Mouse (Mus musculus) liver, embryonic 13.5 days (tissue): Measurements from ENCODE around the gene Sit1. TPM values are rescaled to one million over a fixed set of nuclear protein-coding genes. Genes with fewer than 3 reads are reported as not detected.

Source experiments
- ATAC-seq: fragments of 200-750 bp; cut with Nextera tagmentation; 2 replicates; pipeline ENCODE4 v1.8.0; 2017; ENCODE audit warnings: low read depth, mild to moderate bottlenecking, moderate number of reproducible peaks, moderate library complexity
- DNase-seq: peaks from one replicate; pipeline ENCODE4 v3.0.0; 2022
- H3K27ac ChIP-seq: fragments of 300-500 bp; sonication (generic); 2 replicates; pipeline ENCODE4 v1.5.1; 2015; ENCODE audit warnings: moderate library complexity, mild to moderate bottlenecking, inconsistent platforms
- H3K27me3 ChIP-seq: fragments of 300-500 bp; sonication (generic); 2 replicates; pipeline ENCODE4 v1.6.1; 2015; ENCODE audit warnings: mild to moderate bottlenecking, inconsistent platforms
- H3K36me3 ChIP-seq: fragments of 300-500 bp; sonication (generic); 2 replicates; pipeline ENCODE4 v1.6.1; 2015; ENCODE audit warnings: mild to moderate bottlenecking, inconsistent platforms
- H3K4me1 ChIP-seq: fragments of 300-500 bp; sonication (generic); replicated peaks from 2 replicates; pipeline ENCODE4 v1.6.1; 2015; ENCODE audit warnings: inconsistent platforms
- H3K4me2 ChIP-seq: fragments of 300-500 bp; sonication (generic); 2 replicates; pipeline ENCODE4 v1.6.1; 2015; ENCODE audit warnings: inconsistent platforms, mild to moderate bottlenecking, moderate library complexity
- H3K4me3 ChIP-seq: fragments of 300-500 bp; sonication (generic); replicated peaks from 2 replicates; pipeline ENCODE4 v1.5.1; 2015; ENCODE audit warnings: mild to moderate bottlenecking, inconsistent platforms
- H3K9ac ChIP-seq: fragments of 300-500 bp; sonication (generic); 2 replicates; pipeline ENCODE4 v1.6.1; 2015; ENCODE audit warnings: mild to moderate bottlenecking, inconsistent platforms
- H3K9me3 ChIP-seq: fragments of 300-500 bp; sonication (generic); replicated peaks from 2 replicates; pipeline ENCODE4 v1.6.1; 2016; ENCODE audit warnings: inconsistent platforms
- WGBS: fragments of 180-500 bp; shearing (Covaris S2); methylation state at CpG from one replicate; pipeline ENCODE4 v1.1.7; 2015; ENCODE audit not compliant: insufficient replicate concordance; 5-methylcytosine and 5-hydroxymethylcytosine counted together
- polyA plus RNA-seq: library from polyadenylated mRNA; unstranded; fragments of >200 nt; fragmentation: Nextera tagmentation; extraction: Ambion mirVana; gene quantifications from 2 replicates; pipeline ENCODE4 v1.2.1, GENCODE M21; 2015

Gene Sit1
- polyA plus RNA-seq, 1 experiment from 2014 or later = not detected

- H3K9me3 ChIP-seq = no peaks in the 10 kb centered on the region
- peaks cover 19% of the 10 kb centered on the region for H3K4me1 ChIP-seq
- H3K27ac ChIP-seq = peak overlapping the region; percentile 67
- ATAC-seq (peak; percentile 63), DNase-seq (peak; percentile 65)
- peaks cover 28% of the 10 kb centered on the region for H3K27me3 ChIP-seq
- H3K36me3 ChIP-seq = peaks cover 20% of the 10 kb centered on the region
- peak overlapping the region; percentile 79 for H3K9ac ChIP-seq
- peak overlapping the region; percentile 98 for H3K4me2 ChIP-seq
- peak overlapping the region; percentile 74 for H3K4me3 ChIP-seq
- under 1% methylated on average over 87 of the region's 88 CpGs for WGBS
Observed at GRCm38 (mm10) chr4:43442456-43443361, 40.8 kb downstream of the Sit1 start.

- Histone ChIP-seq H3K9me3 (no peaks in the 10 kb centered on the region), H3K4me2 (peak overlapping the region; percentile 98), H3K27ac (peak overlapping the region; percentile 67), H3K36me3 (peaks cover 14% of the 10 kb centered on the region), H3K4me1 (peaks cover 19% of the 10 kb centered on the region), H3K27me3 (peaks cover 28% of the 10 kb centered on the region), H3K4me3 (peak overlapping the region; percentile 74), H3K9ac (peak overlapping the region; percentile 79)
- DNase-seq (peak; percentile 96), ATAC-seq (peak; percentile 90)
- under 1% methylated on average over 33 of the region's 33 CpGs for WGBS
Observed at GRCm38 (mm10) chr4:43442044-43442443, 41.5 kb downstream of the Sit1 start.

- peaks cover 10% of the 10 kb centered on the region for H3K36me3 ChIP-seq
- peak within 1 kb of the TSS; percentile 79 for H3K9ac ChIP-seq
- 22% methylated on average over 4 of the region's 4 CpGs for WGBS
- H3K4me1 ChIP-seq = peaks cover 19% of the 10 kb centered on the region
- peak within 1 kb of the TSS; percentile 74 for H3K4me3 ChIP-seq
- DNase-seq (no peak), ATAC-seq (no peak)
- peak within 1 kb of the TSS; percentile 67 for H3K27ac ChIP-seq
- H3K9me3 ChIP-seq = no peaks in the 10 kb centered on the region
- peaks cover 28% of the 10 kb centered on the region for H3K27me3 ChIP-seq
- H3K4me2 ChIP-seq = peak within 1 kb of the TSS; percentile 98
Observed at GRCm38 (mm10) chr4:43441639-43442038, 41.9 kb downstream of the Sit1 start, which contains the start of gene Tesk1. Tesk1 (plus strand) TSS chr4:43441939.

GRCm38 (mm10) chr4:43432832-43433231 is 50.7 kb downstream of the Sit1 start:
- H3K4me1 ChIP-seq = 0 out of 2 replicates have a peak, but pooled peaks cover 3% of the 10 kb centered on the region
- H3K9ac ChIP-seq = no peak overlapping the region
- H3K36me3 ChIP-seq = no peaks in the 10 kb centered on the region
- no peaks in the 10 kb centered on the region for H3K9me3 ChIP-seq
- ATAC-seq (no peak), DNase-seq (no peak)
- no peak overlapping the region for H3K4me3 ChIP-seq
- WGBS = 81% methylated on average over 1 of the region's 1 CpGs
- peaks cover 30% of the 10 kb centered on the region for H3K27me3 ChIP-seq
- no peak overlapping the region for H3K4me2 ChIP-seq
- no peak overlapping the region for H3K27ac ChIP-seq

Other genes starting within 250 kb of the Sit1 start
- 0.09 and 0.12 TPM in 2 replicates for gene Atp8b5, start 216.6 kb downstream of the Sit1 start, polyA plus RNA-seq
- gene Rusc2, start 101.8 kb downstream of the Sit1 start, polyA plus RNA-seq = 0.75 and 0.82 TPM in 2 replicates
- gene Fam166b, start 54.6 kb downstream of the Sit1 start, polyA plus RNA-seq = not detected in 2 replicates
- gene Tesk1, start 41.8 kb downstream of the Sit1 start, polyA plus RNA-seq = 0.95 and 0.98 TPM in 2 replicates
- 0.48 and 0.70 TPM in 2 replicates for gene Cd72, start 29.1 kb downstream of the Sit1 start, polyA plus RNA-seq
- gene Ccdc107, start 9.2 kb upstream of the Sit1 start, polyA plus RNA-seq = 34.2 and 34.3 TPM in 2 replicates
- gene Arhgef39, start 16.0 kb upstream of the Sit1 start, polyA plus RNA-seq = 29.4 and 35.8 TPM in 2 replicates
- gene Car9, start 23.2 kb upstream of the Sit1 start, polyA plus RNA-seq = 0.85 and 1.0 TPM in 2 replicates
- gene Tpm2, start 40.0 kb upstream of the Sit1 start, polyA plus RNA-seq = 28.8 and 31.9 TPM in 2 replicates
- gene Creb3, start 78.6 kb upstream of the Sit1 start, polyA plus RNA-seq = 20.6 and 21.9 TPM in 2 replicates
- gene Tln1, start 79.0 kb upstream of the Sit1 start, polyA plus RNA-seq = 38.6 and 42.4 TPM in 2 replicates
- 13.8 and 15.1 TPM in 2 replicates for gene Rgp1, start 95.0 kb upstream of the Sit1 start, polyA plus RNA-seq
- gene Gba2, start 95.1 kb upstream of the Sit1 start, polyA plus RNA-seq = 16.5 and 18.1 TPM in 2 replicates
- gene Msmp, start 100.8 kb upstream of the Sit1 start, polyA plus RNA-seq = 0.60 TPM in 1 of 2 replicates, not detected in the other
- 0.80 and 0.89 TPM in 2 replicates for gene Npr2, start 148.2 kb upstream of the Sit1 start, polyA plus RNA-seq
- gene Spag8, start 169.9 kb upstream of the Sit1 start, polyA plus RNA-seq = 0.10 and 0.12 TPM in 2 replicates
- 66.4 and 66.9 TPM in 2 replicates for gene Hint2, start 172.7 kb upstream of the Sit1 start, polyA plus RNA-seq
- 0.19 and 0.23 TPM in 2 replicates for gene Tmem8b, start 185.2 kb upstream of the Sit1 start, polyA plus RNA-seq
- 1.3 and 1.8 TPM in 2 replicates for gene Fam221b, start 185.4 kb upstream of the Sit1 start, polyA plus RNA-seq
- not detected in 2 replicates for gene Olfr70, start 217.1 kb upstream of the Sit1 start, polyA plus RNA-seq
- not detected in 2 replicates for gene Olfr71, start 226.5 kb upstream of the Sit1 start, polyA plus RNA-seq
- 0.09 and 0.17 TPM in 2 replicates for gene Hrct1, start 243.5 kb upstream of the Sit1 start, polyA plus RNA-seq
- not detected in 2 replicates for gene Spaar, start 246.3 kb upstream of the Sit1 start, polyA plus RNA-seq